Mouse (Mus musculus): ENCODE measurements at regions not wholly inside any gene's neighbourhood (a gene's known extent, or its start where the extent isn't known, plus 50 kb on each side); places are given as distances from the start of the nearest gene placed in this dataset.

- no peak for TF ChIP-seq CTCF (IDR thresholded peaks at IDR 0.05; ENCODE audit: control insufficient read depth, insufficient read depth, insufficient replicate concordance, low read depth, low read length)
- TF ChIP-seq POLR2A (IDR thresholded peaks at IDR 0.05; ENCODE audit: control insufficient read depth, low read depth, low read length): no peak
These were observed 102.7 kb upstream of the Smad1 start for GRCm38 (mm10) chr8:79502062-79502461.
